Mouse (Mus musculus): ENCODE data around the gene Gm49355. TPM values are rescaled to one million over a fixed set of nuclear protein-coding genes. Genes with fewer than 3 reads are reported as not detected.

Gene Gm49355
- total and polyA plus RNA-seq, 3 experiments, result 0.83 TPM; not detected in 2

DNA sequence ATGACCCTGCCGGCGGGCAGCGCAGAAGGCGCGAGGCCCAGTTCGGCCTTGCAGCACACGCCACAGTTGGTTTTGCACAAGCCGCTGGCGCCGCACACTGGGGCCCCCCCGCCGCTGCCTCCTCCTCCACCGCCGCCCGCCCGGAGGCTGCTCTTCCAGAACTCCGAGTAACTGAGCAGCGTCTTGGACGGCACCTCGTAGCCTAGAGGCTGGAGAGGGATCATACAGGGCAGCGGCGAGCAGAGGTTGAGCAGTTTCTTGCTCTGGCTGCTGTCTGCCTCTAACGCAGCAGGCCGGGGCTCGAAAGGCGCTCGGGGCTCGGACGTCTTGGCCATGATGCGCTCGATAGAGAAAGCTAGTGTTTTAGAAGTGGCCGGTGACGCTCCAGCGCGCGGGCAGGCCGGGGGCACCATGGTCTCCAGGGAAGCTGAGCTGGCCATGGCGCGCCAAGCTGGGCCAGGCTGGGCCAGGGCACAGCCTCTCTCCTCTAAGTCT is 61.0 kb downstream of the Gm49355 start:
- Histone ChIP-seq H3K27me3 (ENCODE audit: insufficient read depth, low read length) (peaks cover 15% of the 10 kb centered on the region; the same call in 1 of the 2 replicates), H3K4me1 (ENCODE audit: insufficient read depth, low read depth, low read length) (no peaks in the 10 kb centered on the region), H3K36me3 (replicated peaks) (no peaks in the 10 kb centered on the region), H3K9me3 (replicated peaks) (peaks cover 36% of the 10 kb centered on the region), H3K4me3 (ENCODE audit: low read depth, low read length) (no peak overlapping the region)
- DNase-seq (ENCODE audit: low spot score), result no peak
- TF ChIP-seq GATA2 (IDR thresholded peaks at IDR 0.05; ENCODE audit: borderline replicate concordance, low read depth, low read length), result no peak
- no peak for TF ChIP-seq POLR2AphosphoS5 (IDR thresholded peaks at IDR 0.05; ENCODE audit: insufficient replicate concordance, low read depth, low read length)
- TF ChIP-seq GATA1 (IDR thresholded peaks at IDR 0.05; ENCODE audit: borderline replicate concordance, low read length), result no peak
- TF ChIP-seq CTCF (IDR thresholded peaks at IDR 0.05; ENCODE audit: low read depth, low read length), result no peak
- TF ChIP-seq TAL1 (conservative IDR thresholded peaks at IDR 0.05; ENCODE audit: low read depth, low read length), result no peak
- no peak for ATAC-seq (ENCODE audit: extremely low read depth, insufficient number of reproducible peaks, low FRiP score, poor library complexity, severe bottlenecking)

GRCm38 (mm10) chr14:12345241-12345921 is 61.6 kb downstream of the Gm49355 start:
- Histone ChIP-seq H3K4me1 (ENCODE audit: insufficient read depth, low read depth, low read length) (no peaks in the 10 kb centered on the region), H3K9me3 (replicated peaks) (peaks cover 36% of the 10 kb centered on the region), H3K4me3 (ENCODE audit: low read depth, low read length) (no peak overlapping the region), H3K36me3 (replicated peaks) (no peaks in the 10 kb centered on the region), H3K27me3 (ENCODE audit: insufficient read depth, low read length) (peaks cover 15% of the 10 kb centered on the region; the same call in 1 of the 2 replicates)
- ATAC-seq (ENCODE audit: extremely low read depth, insufficient number of reproducible peaks, low FRiP score, poor library complexity, severe bottlenecking), result no peak
- no peak for TF ChIP-seq GATA1 (IDR thresholded peaks at IDR 0.05; ENCODE audit: borderline replicate concordance, low read length)
- TF ChIP-seq POLR2AphosphoS5 (IDR thresholded peaks at IDR 0.05; ENCODE audit: insufficient replicate concordance, low read depth, low read length), result no peak
- no peak for TF ChIP-seq GATA2 (IDR thresholded peaks at IDR 0.05; ENCODE audit: borderline replicate concordance, low read depth, low read length)
- no peak for TF ChIP-seq CTCF (IDR thresholded peaks at IDR 0.05; ENCODE audit: low read depth, low read length)
- no peak for TF ChIP-seq TAL1 (conservative IDR thresholded peaks at IDR 0.05; ENCODE audit: low read depth, low read length)
- no peak for DNase-seq (ENCODE audit: low spot score)

GRCm38 (mm10) chr14:12346011-12346864 is 62.5 kb downstream of the Gm49355 start:
- no peaks in the 10 kb centered on the region for H3K4me1 ChIP-seq (ENCODE audit: insufficient read depth, low read depth, low read length)
- H3K36me3 ChIP-seq (replicated peaks), result no peaks in the 10 kb centered on the region
- peaks cover 15% of the 10 kb centered on the region; the same call in 1 of the 2 replicates for H3K27me3 ChIP-seq (ENCODE audit: insufficient read depth, low read length)
- DNase-seq (ENCODE audit: low spot score) (no peak), ATAC-seq (ENCODE audit: extremely low read depth, insufficient number of reproducible peaks, low FRiP score, poor library complexity, severe bottlenecking) (no peak)
- no peak overlapping the region for H3K4me3 ChIP-seq (ENCODE audit: low read depth, low read length)
- TF ChIP-seq GATA1 (IDR thresholded peaks at IDR 0.05; ENCODE audit: borderline replicate concordance, low read length) (no peak), GATA2 (IDR thresholded peaks at IDR 0.05; ENCODE audit: borderline replicate concordance, low read depth, low read length) (no peak), POLR2AphosphoS5 (IDR thresholded peaks at IDR 0.05; ENCODE audit: insufficient replicate concordance, low read depth, low read length) (no peak), CTCF (IDR thresholded peaks at IDR 0.05; ENCODE audit: low read depth, low read length) (no peak), TAL1 (conservative IDR thresholded peaks at IDR 0.05; ENCODE audit: low read depth, low read length) (no peak)
- peaks cover 36% of the 10 kb centered on the region for H3K9me3 ChIP-seq (replicated peaks)

- DNase-seq (ENCODE audit: low spot score) (no peak), ATAC-seq (ENCODE audit: extremely low read depth, insufficient number of reproducible peaks, low FRiP score, poor library complexity, severe bottlenecking) (no peak)
- no peaks in the 10 kb centered on the region for H3K36me3 ChIP-seq (replicated peaks)
- TF ChIP-seq GATA2 (IDR thresholded peaks at IDR 0.05; ENCODE audit: borderline replicate concordance, low read depth, low read length), result no peak
- no peaks in the 10 kb centered on the region for H3K4me1 ChIP-seq (ENCODE audit: insufficient read depth, low read depth, low read length)
- H3K27me3 ChIP-seq (ENCODE audit: insufficient read depth, low read length), result peaks cover 13% of the 10 kb centered on the region; the same call in 1 of the 2 replicates
- no peak overlapping the region for H3K4me3 ChIP-seq (ENCODE audit: low read depth, low read length)
- peaks cover 33% of the 10 kb centered on the region for H3K9me3 ChIP-seq (replicated peaks)
Measured at GRCm38 (mm10) chr14:12346865-12347600, 63.3 kb downstream of the Gm49355 start.

GRCm38 (mm10) chr14:12348089-12348488 is 64.3 kb downstream of the Gm49355 start, which contains the start of gene Fezf2:
Fezf2 (minus strand) TSS chr14:12348189.
- Histone ChIP-seq H3K36me3 (replicated peaks) (no peaks in the 10 kb centered on the region), H3K27me3 (ENCODE audit: insufficient read depth, low read length) (peaks cover 10% of the 10 kb centered on the region; the same call in 1 of the 2 replicates), H3K4me1 (ENCODE audit: insufficient read depth, low read depth, low read length) (no peaks in the 10 kb centered on the region), H3K4me3 (ENCODE audit: low read depth, low read length) (no peak within 1 kb of the TSS), H3K9me3 (replicated peaks) (peaks cover 31% of the 10 kb centered on the region)
- ATAC-seq (ENCODE audit: extremely low read depth, insufficient number of reproducible peaks, low FRiP score, poor library complexity, severe bottlenecking) (no peak), DNase-seq (ENCODE audit: low spot score) (no peak)
- TF ChIP-seq GATA1 (IDR thresholded peaks at IDR 0.05; ENCODE audit: borderline replicate concordance, low read length) (no peak), GATA2 (IDR thresholded peaks at IDR 0.05; ENCODE audit: borderline replicate concordance, low read depth, low read length) (no peak), TAL1 (conservative IDR thresholded peaks at IDR 0.05; ENCODE audit: low read depth, low read length) (no peak), POLR2AphosphoS5 (IDR thresholded peaks at IDR 0.05; ENCODE audit: insufficient replicate concordance, low read depth, low read length) (no peak), CTCF (IDR thresholded peaks at IDR 0.05; ENCODE audit: low read depth, low read length) (no peak)
